Mouse (Mus musculus): Measurements from ENCODE around the gene Dzank1. TPM values are rescaled to one million over a fixed set of nuclear protein-coding genes. Genes with fewer than 3 reads are reported as not detected.

Gene Dzank1
- polyA plus RNA-seq, 1 experiment from 2014 or later = 3.1 TPM

DNA sequence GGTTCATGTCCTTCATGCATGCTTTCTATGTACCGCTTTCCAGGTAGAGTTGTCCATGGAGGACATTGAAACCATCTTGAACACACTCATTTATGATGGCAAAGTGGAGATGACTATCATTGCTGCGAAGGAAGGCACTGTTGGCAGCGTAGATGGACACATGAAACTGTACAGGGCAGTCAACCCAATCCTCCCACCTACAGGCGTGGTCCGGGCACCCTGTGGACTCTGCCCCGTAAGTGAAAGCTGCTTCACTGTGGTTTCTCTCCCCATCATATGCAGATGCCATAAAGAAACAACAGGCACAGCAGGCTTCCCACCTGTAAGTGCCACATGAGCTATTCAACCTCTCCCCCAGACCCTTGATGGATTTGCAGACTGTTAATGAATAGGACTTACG is 9.9 kb upstream of the Dzank1 start:
- no peak for ATAC-seq (ENCODE audit: insufficient number of reproducible peaks, insufficient read depth, low FRiP score, low TSS enrichment, low read depth)
- peaks cover 90% of the 10 kb centered on the region for H3K36me3 ChIP-seq
- H3K4me2 ChIP-seq = no peak overlapping the region
- no peak overlapping the region for H3K27ac ChIP-seq
- H3K4me3 ChIP-seq = no peak overlapping the region
- 95% methylated on average over 7 of the region's 7 CpGs for WGBS
- no peaks in the 10 kb centered on the region for H3K27me3 ChIP-seq
- H3K9me3 ChIP-seq = no peaks in the 10 kb centered on the region
- no peak overlapping the region for H3K9ac ChIP-seq
- H3K4me1 ChIP-seq = no peaks in the 10 kb centered on the region

DNA sequence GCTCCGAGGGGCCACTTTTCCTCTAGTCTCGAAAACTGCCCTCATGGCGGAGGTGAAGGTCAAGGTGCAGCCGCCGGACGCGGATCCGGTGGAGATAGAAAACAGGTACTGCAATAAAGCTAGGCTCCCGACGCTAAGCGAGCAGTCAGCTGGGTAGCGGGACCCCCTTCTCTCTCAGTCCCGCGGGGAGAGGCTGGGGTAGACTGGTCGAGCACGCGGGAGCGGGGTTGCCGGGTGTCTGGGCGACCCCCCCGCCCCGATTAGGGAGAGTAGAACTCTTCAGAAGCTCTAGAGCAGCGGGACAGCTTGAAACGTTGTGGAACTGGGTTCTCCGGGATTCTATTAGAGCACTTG is 584 bp upstream of the Dzank1 start:
- Histone ChIP-seq H3K4me2 (peak overlapping the region; percentile 89), H3K27ac (peak overlapping the region; percentile 92), H3K27me3 (peaks cover 14% of the 10 kb centered on the region), H3K4me1 (peaks cover 15% of the 10 kb centered on the region), H3K36me3 (peaks cover 15% of the 10 kb centered on the region), H3K4me3 (peak overlapping the region; percentile 85), H3K9ac (peak overlapping the region; percentile 88), H3K9me3 (no peaks in the 10 kb centered on the region)
- no peak; the same call in 1 of the 2 replicates for ATAC-seq (ENCODE audit: insufficient number of reproducible peaks, insufficient read depth, low FRiP score, low TSS enrichment, low read depth)
- WGBS = 0% methylated on average over 25 of the region's 25 CpGs

DNA sequence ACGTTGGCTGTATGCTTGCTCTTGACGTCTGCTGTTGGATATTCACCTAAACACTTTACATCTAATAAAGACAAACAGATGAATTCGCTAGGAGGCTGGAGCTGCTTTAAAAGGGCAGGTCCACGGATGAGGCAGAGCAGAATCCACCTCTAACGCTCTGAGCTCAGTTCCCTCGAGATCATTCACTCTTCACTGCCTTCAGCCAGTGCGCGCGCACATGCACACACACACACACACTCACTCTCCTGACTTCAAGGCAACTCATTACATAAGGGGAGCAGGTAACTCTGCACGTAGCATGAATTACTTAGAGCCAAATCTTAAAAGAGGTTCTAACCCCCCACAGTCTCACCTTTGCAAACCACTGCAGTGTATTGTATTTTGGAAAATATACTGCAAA is 1.4 kb downstream of the Dzank1 start:
- Histone ChIP-seq H3K27ac (no peak overlapping the region), H3K36me3 (peaks cover 4% of the 10 kb centered on the region), H3K9me3 (no peaks in the 10 kb centered on the region), H3K4me2 (no peak overlapping the region), H3K27me3 (peaks cover 14% of the 10 kb centered on the region), H3K9ac (no peak overlapping the region), H3K4me3 (no peak overlapping the region), H3K4me1 (peaks cover 15% of the 10 kb centered on the region)
- ATAC-seq (ENCODE audit: insufficient number of reproducible peaks, insufficient read depth, low FRiP score, low TSS enrichment, low read depth) = no peak
- WGBS = 55% methylated on average over 10 of the region's 10 CpGs

DNA sequence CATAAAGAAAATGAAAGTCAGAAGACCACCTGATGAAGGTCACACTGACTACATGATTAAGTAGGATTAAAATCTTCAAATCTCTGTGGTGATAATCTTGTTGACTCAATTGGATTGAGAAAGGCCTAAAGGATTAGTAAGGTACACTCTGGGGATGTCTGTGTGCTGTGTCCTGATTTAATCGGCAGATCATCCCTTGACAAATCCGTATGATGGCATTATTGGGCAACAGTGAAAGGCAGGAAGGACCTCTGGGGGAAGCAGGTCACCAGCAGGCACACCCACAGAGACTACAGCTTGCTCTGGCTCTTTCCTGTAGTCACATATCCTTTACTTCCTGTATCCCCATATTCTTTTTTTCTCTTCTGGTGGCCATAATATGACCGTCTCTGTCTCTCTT is 7.4 kb downstream of the Dzank1 start:
- Histone ChIP-seq H3K27ac (no peak overlapping the region), H3K27me3 (no peaks in the 10 kb centered on the region), H3K4me1 (no peaks in the 10 kb centered on the region), H3K36me3 (no peaks in the 10 kb centered on the region), H3K9ac (no peak overlapping the region), H3K4me2 (no peak overlapping the region), H3K9me3 (no peaks in the 10 kb centered on the region), H3K4me3 (no peak overlapping the region)
- no peak for ATAC-seq (ENCODE audit: insufficient number of reproducible peaks, insufficient read depth, low FRiP score, low TSS enrichment, low read depth)
- 83% methylated on average over 3 of the region's 3 CpGs for WGBS

GRCm38 (mm10) chr2:144514619-144515018 is 12.6 kb downstream of the Dzank1 start:
- Histone ChIP-seq H3K27me3 (no peaks in the 10 kb centered on the region), H3K4me3 (no peak overlapping the region), H3K27ac (no peak overlapping the region), H3K36me3 (no peaks in the 10 kb centered on the region), H3K9ac (no peak overlapping the region), H3K4me1 (no peaks in the 10 kb centered on the region), H3K4me2 (no peak overlapping the region), H3K9me3 (no peaks in the 10 kb centered on the region)
- no peak for ATAC-seq (ENCODE audit: insufficient number of reproducible peaks, insufficient read depth, low FRiP score, low TSS enrichment, low read depth)
- 82% methylated on average over 3 of the region's 3 CpGs for WGBS

DNA sequence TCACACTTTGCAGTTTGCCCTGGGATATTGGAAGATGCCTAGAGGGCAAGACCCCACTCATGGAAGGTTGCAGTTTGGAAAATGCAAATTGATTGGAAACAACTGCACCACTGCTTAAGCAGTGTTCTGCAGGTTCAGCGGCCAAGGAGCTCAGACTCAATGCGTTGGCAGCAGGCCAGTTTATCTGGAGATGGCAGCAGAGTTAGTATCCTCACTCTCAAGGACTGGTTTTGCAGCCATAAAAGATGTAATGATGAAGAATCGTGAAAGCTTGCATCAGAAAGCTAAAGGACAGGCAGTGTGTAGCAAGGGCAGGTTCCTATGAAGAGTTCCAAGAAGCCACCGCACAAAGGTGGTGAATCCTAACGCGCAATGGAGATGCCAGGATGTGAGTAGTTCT is 25.1 kb downstream of the Dzank1 start:
- H3K4me1 ChIP-seq = peaks cover 4% of the 10 kb centered on the region; the same call in 1 of the 2 replicates
- 86% methylated on average over 6 of the region's 6 CpGs for WGBS
- H3K27me3 ChIP-seq = no peaks in the 10 kb centered on the region
- H3K9ac ChIP-seq = no peak overlapping the region
- no peak overlapping the region for H3K4me2 ChIP-seq
- H3K27ac ChIP-seq = no peak overlapping the region
- H3K9me3 ChIP-seq = no peaks in the 10 kb centered on the region
- no peaks in the 10 kb centered on the region for H3K36me3 ChIP-seq
- H3K4me3 ChIP-seq = no peak overlapping the region
- ATAC-seq (ENCODE audit: insufficient number of reproducible peaks, insufficient read depth, low FRiP score, low TSS enrichment, low read depth) = no peak

DNA sequence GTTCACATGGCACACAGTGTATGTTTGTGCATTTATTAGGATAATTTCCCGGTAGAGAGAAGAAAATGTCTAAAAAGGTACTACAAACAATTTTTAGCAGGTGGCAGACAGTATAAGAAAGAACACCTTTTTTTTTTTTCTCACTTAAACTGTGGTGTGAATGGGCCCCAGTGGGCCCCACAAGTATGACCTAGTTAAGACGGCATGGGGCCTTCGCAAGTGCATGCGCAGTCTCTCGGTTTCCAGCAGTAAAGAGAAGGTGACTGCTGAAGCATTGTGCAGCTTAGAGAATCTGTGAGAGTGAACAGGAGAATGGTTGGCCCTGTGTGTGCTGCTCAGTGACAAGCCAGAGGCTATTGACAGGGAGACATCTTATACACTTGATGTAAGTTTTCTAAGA is 37.9 kb downstream of the Dzank1 start:
- WGBS = 91% methylated on average over 5 of the region's 5 CpGs
- H3K9me3 ChIP-seq = no peaks in the 10 kb centered on the region

GRCm38 (mm10) chr2:144487476-144487875 is 39.7 kb downstream of the Dzank1 start:
- Histone ChIP-seq H3K9ac (no peak overlapping the region), H3K36me3 (no peaks in the 10 kb centered on the region), H3K4me2 (no peak overlapping the region), H3K9me3 (no peaks in the 10 kb centered on the region), H3K27me3 (no peaks in the 10 kb centered on the region), H3K4me3 (no peak overlapping the region), H3K4me1 (peaks cover 13% of the 10 kb centered on the region), H3K27ac (no peak overlapping the region; the same call in 1 of the 2 replicates)
- 45% methylated on average over 6 of the region's 6 CpGs for WGBS
- no peak for ATAC-seq (ENCODE audit: insufficient number of reproducible peaks, insufficient read depth, low FRiP score, low TSS enrichment, low read depth)

More for the DNA sequence above, 37.9 kb downstream of the Dzank1 start:
- no peak overlapping the region for H3K4me2 ChIP-seq
- no peak overlapping the region for H3K4me3 ChIP-seq
- no peaks in the 10 kb centered on the region for H3K36me3 ChIP-seq
- no peak for ATAC-seq (ENCODE audit: insufficient number of reproducible peaks, insufficient read depth, low FRiP score, low TSS enrichment, low read depth)
- H3K4me1 ChIP-seq = peaks cover 9% of the 10 kb centered on the region
- no peak overlapping the region for H3K27ac ChIP-seq
- no peak overlapping the region for H3K9ac ChIP-seq
- H3K27me3 ChIP-seq = no peaks in the 10 kb centered on the region

GRCm38 (mm10) chr2:144485439-144485838 is 41.8 kb downstream of the Dzank1 start:
- Histone ChIP-seq H3K9me3 (no peaks in the 10 kb centered on the region), H3K27me3 (no peaks in the 10 kb centered on the region), H3K9ac (no peak overlapping the region), H3K36me3 (no peaks in the 10 kb centered on the region), H3K4me3 (no peak overlapping the region), H3K27ac (no peak overlapping the region), H3K4me1 (peaks cover 13% of the 10 kb centered on the region), H3K4me2 (no peak overlapping the region)
- 82% methylated on average over 7 of the region's 7 CpGs for WGBS
- ATAC-seq (ENCODE audit: insufficient number of reproducible peaks, insufficient read depth, low FRiP score, low TSS enrichment, low read depth) = no peak

DNA sequence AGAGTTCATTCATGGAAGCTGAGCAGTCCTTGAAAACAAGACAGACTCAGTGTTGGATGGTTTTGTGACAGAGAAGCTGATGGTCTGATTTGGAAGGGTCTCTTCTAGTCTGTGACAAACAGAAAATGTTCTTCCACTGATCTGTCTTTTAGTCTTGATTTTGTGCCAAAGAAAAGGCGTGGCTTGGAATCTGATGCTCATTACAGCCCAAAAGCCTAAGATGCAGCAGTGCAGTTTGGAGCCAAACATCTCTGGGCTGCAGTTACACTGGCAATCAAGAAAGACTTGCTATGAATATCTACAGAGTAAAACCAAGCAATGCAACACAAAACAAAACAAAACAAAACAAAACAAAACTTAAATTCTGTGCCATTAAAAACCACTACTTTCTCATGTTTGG is 43.1 kb downstream of the Dzank1 start:
- Histone ChIP-seq H3K27me3 (no peaks in the 10 kb centered on the region), H3K4me2 (no peak overlapping the region), H3K27ac (peak overlapping the region; percentile 55; the same call in 1 of the 2 replicates), H3K4me3 (no peak overlapping the region), H3K9me3 (no peaks in the 10 kb centered on the region), H3K36me3 (no peaks in the 10 kb centered on the region), H3K9ac (no peak overlapping the region), H3K4me1 (peaks cover 13% of the 10 kb centered on the region)
- no peak for ATAC-seq (ENCODE audit: insufficient number of reproducible peaks, insufficient read depth, low FRiP score, low TSS enrichment, low read depth)
- WGBS = 35% methylated on average over 1 of the region's 1 CpGs

DNA sequence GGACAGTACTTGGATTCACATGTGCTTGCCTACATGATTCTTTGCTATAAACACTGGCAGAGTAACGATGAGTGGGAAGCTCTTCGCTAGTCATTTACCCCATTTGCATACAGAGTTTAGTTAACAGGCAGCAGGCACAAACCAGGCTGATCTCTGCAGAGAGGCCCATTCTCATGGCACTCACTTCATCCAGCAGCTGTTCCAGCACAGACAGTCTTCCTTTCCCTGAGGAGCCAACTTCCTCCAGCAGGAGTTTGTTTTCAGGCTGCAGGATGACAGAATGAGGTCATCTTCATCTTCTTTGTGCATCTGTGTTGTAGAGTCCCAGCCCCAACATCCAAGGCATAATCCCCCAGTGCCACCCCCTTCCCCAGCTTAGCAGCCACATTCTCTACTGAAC is 47.8 kb downstream of the Dzank1 start:
- no peaks in the 10 kb centered on the region for H3K36me3 ChIP-seq
- peaks cover 7% of the 10 kb centered on the region for H3K4me1 ChIP-seq
- no peaks in the 10 kb centered on the region for H3K27me3 ChIP-seq
- H3K27ac ChIP-seq = no peak overlapping the region
- H3K9ac ChIP-seq = no peak overlapping the region
- H3K4me3 ChIP-seq = no peak overlapping the region
- WGBS = 83% methylated on average over 2 of the region's 2 CpGs
- ATAC-seq (ENCODE audit: insufficient number of reproducible peaks, insufficient read depth, low FRiP score, low TSS enrichment, low read depth) = no peak
- H3K9me3 ChIP-seq = no peaks in the 10 kb centered on the region
- H3K4me2 ChIP-seq = no peak overlapping the region

DNA sequence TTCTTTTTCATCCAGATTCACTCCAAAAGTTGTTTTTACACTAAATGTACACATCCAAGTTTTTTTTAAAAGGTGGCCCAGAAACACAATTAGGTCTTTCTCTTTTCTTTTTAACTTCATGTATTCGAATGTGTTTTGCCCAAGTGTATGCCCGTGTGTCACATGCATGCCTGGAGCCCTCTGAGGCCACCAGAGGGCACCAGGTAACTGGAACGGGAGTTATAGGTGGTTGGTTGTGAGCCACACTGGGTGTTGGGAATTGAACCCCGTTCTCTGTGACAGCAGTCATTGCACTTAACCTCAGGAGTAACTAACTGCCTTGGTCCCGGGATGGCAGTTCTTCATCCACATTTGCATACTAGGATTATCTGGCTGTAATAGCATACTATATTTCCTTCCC is 60.0 kb downstream of the Dzank1 start:
- H3K4me3 ChIP-seq = no peak overlapping the region
- no peak overlapping the region for H3K4me2 ChIP-seq
- H3K36me3 ChIP-seq = no peaks in the 10 kb centered on the region
- no peaks in the 10 kb centered on the region for H3K27me3 ChIP-seq
- no peak for ATAC-seq (ENCODE audit: insufficient number of reproducible peaks, insufficient read depth, low FRiP score, low TSS enrichment, low read depth)
- H3K27ac ChIP-seq = no peak overlapping the region
- H3K4me1 ChIP-seq = no peaks in the 10 kb centered on the region
- WGBS = 74% methylated on average over 5 of the region's 5 CpGs
- no peak overlapping the region for H3K9ac ChIP-seq
- no peaks in the 10 kb centered on the region for H3K9me3 ChIP-seq
